Mouse (Mus musculus): ENCODE measurements around the gene Hnf1a.
A peak's percentile ranks its signal among the peaks of the same experiment; 100 is the strongest.

Hnf1a gene

DNA sequence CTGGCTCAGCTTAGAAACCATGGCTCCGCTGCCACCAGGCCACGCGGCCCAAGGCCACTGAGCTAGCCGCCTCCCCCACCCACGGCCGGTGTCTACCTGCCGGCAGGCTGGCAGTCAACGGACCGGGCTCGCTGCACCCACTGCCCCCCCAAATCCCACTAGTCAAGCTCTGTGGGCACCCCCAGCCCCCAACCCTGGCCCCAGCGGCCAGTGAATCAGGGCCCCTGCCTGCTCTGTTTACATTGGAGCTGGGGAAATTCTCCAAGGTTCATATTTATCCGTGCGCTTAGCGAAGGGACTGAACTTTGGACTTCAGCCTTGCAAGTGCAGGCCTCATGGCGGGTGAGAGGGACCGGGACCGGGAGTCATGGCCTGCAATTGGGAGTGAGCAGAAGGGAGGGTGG, at the start of gene Hnf1a:
Hnf1a (minus strand) TSS at position 271 of the 404 bp plus-strand sequence.
- no peak for DNase-seq (ENCODE audit: low spot score in 2 of 2)

DNA sequence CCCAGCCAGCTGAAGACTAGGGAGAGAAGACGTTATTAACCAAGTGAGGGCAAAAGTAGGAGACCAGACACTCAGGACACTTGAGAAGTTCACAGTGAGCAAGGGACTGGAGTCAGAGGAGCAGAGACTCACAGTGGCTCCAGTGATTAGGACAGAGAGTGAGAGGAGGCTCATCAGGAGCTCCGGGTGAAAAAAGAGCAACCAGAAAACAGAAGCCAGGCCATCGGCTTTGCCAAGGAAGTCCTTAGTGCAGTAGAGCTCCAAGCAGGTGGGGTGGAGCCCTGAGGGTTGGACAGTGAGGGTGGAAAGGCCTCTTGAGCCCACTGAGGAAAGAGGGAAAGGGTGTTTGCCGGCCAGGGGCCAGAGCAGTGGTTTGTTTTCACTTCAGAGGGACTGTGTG, 47.9 kb upstream of the Hnf1a start:
- DNase-seq (ENCODE audit: low spot score in 2 of 2), result no peak

DNA sequence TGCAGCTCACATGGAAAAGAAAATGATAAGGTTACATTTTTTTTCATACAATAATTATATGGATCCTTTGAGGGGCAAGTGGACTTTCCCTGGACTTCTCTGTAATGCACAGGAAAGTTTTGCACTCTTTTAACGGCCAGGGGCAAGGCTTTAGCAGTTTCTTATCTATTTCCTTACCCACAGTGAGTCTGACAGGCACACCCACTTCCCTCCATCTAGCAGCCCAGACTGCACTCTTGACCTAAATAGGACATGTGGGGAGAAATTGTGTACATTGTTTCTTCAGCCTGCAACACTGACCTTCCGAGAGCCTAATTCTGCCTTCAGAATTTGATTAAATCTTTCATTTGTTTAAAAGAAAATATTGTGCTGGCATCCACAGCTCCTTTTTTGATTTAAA, 47.4 kb upstream of the Hnf1a start:
- DNase-seq (ENCODE audit: low spot score in 2 of 2), result no peak

DNA sequence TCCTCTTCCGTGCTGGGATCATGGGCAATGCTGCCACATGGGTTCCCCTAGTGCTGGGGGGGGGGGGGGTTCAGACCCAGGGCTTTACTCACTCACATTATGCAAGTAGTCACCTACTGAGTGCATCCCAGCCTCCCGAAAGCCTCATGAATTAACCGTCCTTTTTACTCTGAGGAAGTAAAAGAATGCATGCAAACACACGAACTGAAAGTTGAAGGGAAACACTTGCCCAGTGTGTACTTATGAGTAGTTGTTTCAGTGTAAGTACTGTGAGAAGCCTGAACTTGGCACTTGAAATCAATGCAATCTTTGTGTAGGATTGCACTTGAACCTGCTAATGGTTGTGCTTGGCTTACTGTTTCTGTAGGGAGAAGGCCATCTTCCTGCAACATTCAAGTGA, 44.2 kb upstream of the Hnf1a start:
- DNase-seq (ENCODE audit: low spot score in 2 of 2), result no peak

- no peak for DNase-seq (ENCODE audit: low spot score in 2 of 2)
These were observed 43.7 kb upstream of the Hnf1a start for GRCm38 (mm10) chr5:115014570-115014969.

- no peak for DNase-seq (ENCODE audit: low spot score in 2 of 2)
These were observed 42.5 kb upstream of the Hnf1a start for GRCm38 (mm10) chr5:115013436-115013835.

- DNase-seq (ENCODE audit: low spot score in 2 of 2), result peak in 1 of 2 experiments; percentile 41
These were observed 40.8 kb upstream of the Hnf1a start for GRCm38 (mm10) chr5:115011519-115012261.

DNA sequence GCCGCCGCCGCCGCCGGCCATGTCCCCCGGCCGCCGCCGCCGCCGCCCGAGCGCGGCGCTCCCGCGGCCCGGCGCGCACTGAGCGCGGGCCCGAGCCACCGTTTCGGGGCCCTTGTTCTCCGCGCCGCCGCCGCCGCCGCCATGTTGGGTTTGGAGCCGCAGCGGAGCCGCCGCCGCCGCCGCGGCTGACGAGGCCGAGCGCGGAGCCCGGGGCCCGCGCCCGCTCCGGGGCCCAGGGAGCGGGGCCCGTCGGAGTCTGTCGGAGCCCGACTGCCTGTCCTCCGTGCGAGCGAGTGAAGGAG, 40.3 kb upstream of the Hnf1a start:
- no peak for DNase-seq (ENCODE audit: low spot score in 2 of 2)

DNA sequence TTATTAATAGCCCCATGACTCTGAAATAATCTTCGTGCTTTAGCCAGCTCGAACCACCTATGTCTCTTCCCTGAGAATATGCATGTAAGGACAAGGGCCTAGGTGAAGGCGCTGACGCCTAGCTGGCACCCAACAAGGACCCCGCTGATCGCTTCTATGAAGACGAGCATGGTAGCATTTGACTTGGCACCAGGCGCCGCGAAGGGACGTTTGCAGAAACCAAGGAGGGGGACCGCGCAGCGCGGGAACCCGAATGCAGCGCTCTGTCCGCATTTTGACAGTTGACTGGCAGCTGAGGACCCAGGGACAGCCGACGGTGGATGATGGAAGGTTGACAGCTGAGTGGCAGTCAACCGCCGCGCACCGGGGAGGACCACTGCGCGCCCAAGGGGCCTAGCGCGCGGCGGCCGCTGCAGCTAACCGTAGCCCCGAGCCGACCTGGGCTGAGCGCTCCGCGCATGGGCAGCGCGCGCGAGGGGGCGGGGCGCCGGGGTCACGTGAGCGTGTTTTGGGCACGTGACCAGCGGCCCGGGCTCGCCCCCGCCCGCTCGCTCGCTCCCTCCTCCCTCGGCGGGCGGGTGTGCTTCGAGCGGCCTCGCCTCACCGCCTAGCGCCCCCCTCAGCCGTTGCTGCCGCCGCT, 39.8 kb upstream of the Hnf1a start, which contains the start of gene Sppl3:
Sppl3 (plus strand) TSS at position 561 of the 640 bp plus-strand sequence.
- peak; percentile 92 for DNase-seq (ENCODE audit: low spot score in 2 of 2)

DNA sequence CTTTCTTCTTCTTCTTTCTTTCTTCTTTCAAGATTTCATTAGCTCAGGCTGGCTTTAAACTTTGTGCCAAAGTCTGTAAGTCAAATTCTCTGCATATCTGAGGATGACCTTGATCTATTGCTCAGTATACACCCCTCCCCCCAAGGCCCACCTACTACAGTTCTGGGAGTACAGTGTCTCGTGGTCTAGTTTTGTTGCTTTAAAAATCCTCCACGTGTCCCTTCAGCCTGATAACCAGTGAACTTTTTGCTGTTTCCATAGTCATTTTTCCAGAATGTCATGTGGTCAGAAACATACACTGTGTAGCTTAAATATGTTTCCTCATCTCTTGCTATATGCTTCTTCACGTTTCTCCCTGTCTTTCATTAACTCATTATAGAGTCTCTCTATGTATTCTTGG, 39.1 kb upstream of the Hnf1a start:
- no peak for DNase-seq (ENCODE audit: low spot score in 2 of 2)

DNA sequence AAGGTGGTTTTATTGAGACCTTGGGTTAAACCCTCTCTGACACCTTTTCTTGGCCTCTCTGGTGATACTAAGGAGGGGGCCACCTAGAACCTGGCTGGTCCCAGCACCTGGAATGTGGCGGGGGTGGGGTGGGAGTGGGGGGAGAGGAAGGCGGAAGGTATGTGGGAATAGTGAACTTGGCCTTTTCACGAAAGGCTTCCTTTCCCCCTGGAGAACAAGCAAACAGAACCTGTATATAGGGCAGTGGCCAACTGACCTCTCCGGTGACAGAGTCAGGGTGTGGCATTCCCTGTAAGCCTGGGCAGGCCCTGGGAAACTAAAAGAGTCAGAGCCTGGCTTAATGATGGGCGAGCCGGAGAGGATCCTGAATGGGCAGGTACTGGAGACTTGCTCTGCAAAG, 38.2 kb upstream of the Hnf1a start:
- DNase-seq (ENCODE audit: low spot score in 2 of 2), result no peak

DNA sequence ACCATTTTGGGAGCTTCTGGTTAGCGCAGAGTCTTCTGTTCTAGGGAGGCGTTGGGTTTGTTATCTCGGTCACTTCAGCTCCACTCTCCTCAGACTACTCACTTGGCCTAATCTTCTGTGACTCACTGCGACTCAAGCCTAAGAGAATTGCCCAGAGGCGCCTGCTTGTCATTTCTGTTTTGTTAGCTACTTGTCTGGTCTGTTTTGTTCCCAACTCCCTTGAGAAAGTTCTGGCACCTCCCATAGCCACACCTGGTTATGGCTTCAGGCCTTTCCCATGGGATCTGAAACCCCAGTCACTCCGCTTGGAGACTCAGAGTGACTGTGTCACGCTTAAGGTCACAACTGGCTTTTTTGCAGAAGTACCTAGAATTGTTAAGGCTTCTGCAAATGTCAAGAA, 37.4 kb upstream of the Hnf1a start:
- no peak for DNase-seq (ENCODE audit: low spot score in 2 of 2)

- DNase-seq (ENCODE audit: low spot score in 2 of 2), result no peak
These were observed 36.9 kb upstream of the Hnf1a start for GRCm38 (mm10) chr5:115007768-115008167.

- no peak for DNase-seq (ENCODE audit: low spot score in 2 of 2)
These were observed 32.5 kb upstream of the Hnf1a start for GRCm38 (mm10) chr5:115003224-115003873.

DNA sequence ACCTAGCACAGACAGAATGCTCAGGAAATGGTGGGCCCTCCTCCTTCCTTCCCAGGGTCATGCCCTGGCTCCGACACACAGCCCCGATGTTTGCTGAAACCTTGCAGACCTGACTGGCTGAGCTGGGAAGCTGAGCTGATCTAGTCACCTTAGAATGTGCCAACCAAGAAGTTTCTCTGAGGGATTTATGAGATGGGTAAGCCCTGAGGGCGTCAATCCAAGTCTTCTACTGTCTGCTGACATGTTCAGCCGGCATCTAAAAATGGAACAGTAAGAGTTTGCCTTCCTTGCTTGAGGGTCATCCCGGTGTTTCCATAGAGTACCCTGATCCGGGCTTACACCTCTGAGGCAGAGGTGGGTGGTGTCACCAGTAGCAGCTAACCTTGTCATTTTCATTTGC, 31.9 kb upstream of the Hnf1a start:
- DNase-seq (ENCODE audit: low spot score in 2 of 2), result no peak

- peak in 1 of 2 experiments; percentile 53 for DNase-seq (ENCODE audit: low spot score in 2 of 2)
These were observed 30.6 kb upstream of the Hnf1a start for GRCm38 (mm10) chr5:115001464-115001863.

GRCm38 (mm10) chr5:115000503-115000902, 29.6 kb upstream of the Hnf1a start:
- peak; percentile 62 to 68 for DNase-seq (ENCODE audit: low spot score in 2 of 2)

- no peak for DNase-seq (ENCODE audit: low spot score in 2 of 2)
These were observed 26.4 kb upstream of the Hnf1a start for GRCm38 (mm10) chr5:114997327-114997726.

GRCm38 (mm10) chr5:114996447-114996846, 25.6 kb upstream of the Hnf1a start:
- no peak for DNase-seq (ENCODE audit: low spot score in 2 of 2)

- DNase-seq (ENCODE audit: low spot score in 2 of 2), result no peak
These were observed 14.2 kb upstream of the Hnf1a start for GRCm38 (mm10) chr5:114985074-114985473.

DNA sequence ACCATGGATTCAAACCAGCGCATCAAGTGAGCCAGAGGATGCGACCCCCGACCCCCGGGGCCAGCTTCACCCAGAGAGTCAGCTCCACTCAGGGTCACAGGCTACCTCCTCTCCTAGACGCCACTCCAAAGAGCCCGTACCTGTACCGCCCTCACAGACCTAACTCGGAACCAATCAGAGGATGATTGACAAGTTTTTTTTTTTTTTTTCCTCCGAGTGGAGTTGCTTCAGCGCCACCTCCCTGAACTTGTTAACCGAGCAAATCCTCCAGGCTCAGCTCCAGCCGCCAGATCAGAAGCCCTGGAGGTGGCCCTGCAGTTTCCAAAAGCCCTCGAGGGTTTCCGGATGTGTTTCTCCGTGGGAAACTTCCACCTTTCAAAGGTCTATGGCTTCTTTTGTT, 11.1 kb upstream of the Hnf1a start:
- DNase-seq (ENCODE audit: low spot score in 2 of 2), result no peak

DNA sequence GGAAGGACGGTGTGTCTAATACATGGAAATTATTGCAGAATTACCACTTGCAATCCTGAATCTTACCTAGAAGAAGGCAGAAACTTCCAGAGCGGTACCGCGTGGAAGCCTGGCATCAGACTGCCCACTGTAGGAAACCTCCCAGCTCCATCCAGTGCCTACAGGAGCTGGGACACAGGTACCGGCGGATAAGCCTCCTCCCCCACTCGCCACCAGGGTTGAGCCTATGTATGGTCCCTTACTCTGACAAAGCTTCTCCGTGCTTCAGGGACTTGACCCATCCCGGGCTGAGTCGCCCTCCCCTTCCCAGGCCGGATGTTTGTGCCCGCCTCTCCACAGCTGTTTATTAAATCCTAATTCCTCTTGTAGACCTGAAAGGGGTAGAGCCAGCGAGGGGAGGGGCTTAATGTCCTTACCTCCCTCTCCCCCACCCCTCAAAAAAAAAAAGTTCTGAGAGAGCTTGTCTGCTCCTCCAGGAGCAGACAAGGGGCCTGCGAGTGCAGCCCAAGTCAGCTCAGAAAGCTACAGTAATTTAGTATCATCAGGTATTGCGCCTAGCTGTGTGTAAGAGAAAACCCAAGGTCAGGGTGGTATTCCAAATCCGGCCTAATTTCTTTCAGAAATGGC, 9.3 kb upstream of the Hnf1a start:
- DNase-seq (ENCODE audit: low spot score in 2 of 2), result no peak
